Mouse (Mus musculus) liver, embryonic 14.5 days (tissue): ENCODE measurements around the gene Rpp30.

Experiments used
- CTCF ChIP-seq: IDR thresholded peaks from 2 replicates; pipeline ENCODE4 v1.5.1; 2016; ENCODE audit warnings: antibody characterized with exemption, low read depth, control low read depth
- EP300 ChIP-seq: IDR thresholded peaks from 2 replicates; pipeline ENCODE4 v1.6.1; 2016; ENCODE audit warnings: antibody characterized with exemption, low read depth

DNA sequence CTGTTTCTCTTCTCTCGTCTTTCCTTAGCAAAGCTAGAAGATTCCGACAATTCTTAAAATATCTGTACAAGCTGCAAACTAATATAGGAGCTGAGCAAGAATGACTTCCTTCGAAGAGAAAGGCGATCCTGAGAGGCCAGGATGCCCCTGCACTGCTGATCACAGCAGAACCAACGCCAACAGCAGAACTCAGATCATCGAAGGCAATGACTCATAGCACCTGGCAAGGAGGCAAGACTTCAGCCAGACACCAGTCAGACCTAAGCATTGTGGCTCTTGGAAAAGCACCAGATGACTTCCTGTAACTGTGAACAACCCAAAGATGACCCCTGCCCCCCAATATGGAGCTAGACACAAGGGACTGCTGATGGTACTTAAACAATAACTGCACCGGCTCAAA is 37.5 kb upstream of the Rpp30 start:
- TF ChIP-seq CTCF (no peak), EP300 (no peak)
